Mouse (Mus musculus): ENCODE results near the gene Sri.

DNA sequence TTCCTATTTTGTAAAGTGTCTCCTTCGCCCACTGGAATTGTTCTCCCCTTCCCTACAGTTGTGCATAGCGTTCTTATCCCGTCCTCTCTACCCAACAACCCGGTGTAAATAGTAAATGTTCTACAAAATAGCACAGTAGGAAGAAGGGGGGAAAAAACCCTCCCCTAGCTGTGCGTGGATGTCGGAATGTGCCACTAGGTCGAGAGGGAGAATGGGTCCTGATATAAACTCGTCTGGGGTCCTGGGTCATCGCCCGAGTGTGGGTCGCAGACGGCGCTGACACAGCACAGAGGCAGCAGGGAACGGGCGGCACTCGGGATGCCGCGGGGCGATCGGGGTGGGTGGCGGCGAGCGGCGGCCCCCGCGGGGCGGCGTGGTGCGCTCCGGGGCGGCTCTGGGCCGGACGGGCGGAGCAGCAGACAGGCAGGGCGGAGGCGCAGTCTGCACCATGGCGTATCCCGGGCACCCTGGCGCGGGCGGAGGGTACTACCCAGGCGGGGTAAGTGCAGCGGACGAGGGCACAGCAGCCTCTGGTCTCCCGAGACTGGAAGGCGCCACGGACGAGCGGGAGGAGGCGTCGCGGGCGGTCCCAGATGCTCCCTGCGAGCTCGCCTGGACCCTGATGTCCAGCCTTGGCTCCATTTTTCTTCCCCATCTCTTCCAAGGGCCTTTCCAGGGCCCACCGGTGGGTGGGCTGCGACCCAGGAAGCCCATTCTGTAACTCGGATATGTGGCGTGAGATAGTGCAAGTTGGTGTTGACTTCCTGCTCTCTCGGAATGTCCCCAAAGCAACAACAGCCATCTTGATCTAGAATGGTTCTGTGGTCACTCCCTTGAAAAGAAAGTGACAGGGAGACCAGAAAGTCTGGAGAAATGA, 10.5 kb downstream of the Sri start:
- TF ChIP-seq ZNF384 (IDR thresholded peaks at IDR 0.05; ENCODE audit: low read depth, low read length) (no peak), ZC3H11A (IDR thresholded peaks at IDR 0.05; ENCODE audit: borderline replicate concordance, low read depth, low read length) (no peak), MAFK (IDR thresholded peaks at IDR 0.05; ENCODE audit: insufficient read depth, low read depth, low read length) (no peak), CHD2 (IDR thresholded peaks at IDR 0.05; ENCODE audit: low read depth, low read length) (no peak)

Data from ES-E14 (cell line).